Mouse (Mus musculus) left cerebral cortex, postnatal 4 days (tissue): ENCODE results near the gene Plgrkt. TPM values are rescaled to one million over a fixed set of nuclear protein-coding genes. Genes with fewer than 3 reads are reported as not detected.

Source experiments
- total RNA-seq, 2 experiments: library from RNA; stranded (reverse); gene quantifications; 2 replicates each; pipeline ENCODE4 v1.2.3; 2021

The Plgrkt gene
- total RNA-seq, 2 experiments from 2014 or later, result 47.4 to 49.6 TPM

Other genes starting within 250 kb of the Plgrkt start
- 10 to 100 TPM; 52.9 to 58.9 TPM for gene Jak2, start 115.6 kb downstream of the Plgrkt start, total RNA-seq
- gene Insl6, start 42.0 kb downstream of the Plgrkt start, total RNA-seq, result not detected
- gene Rln1, start 32.7 kb downstream of the Plgrkt start, total RNA-seq, result 1 to 10 TPM; 3.2 to 4.9 TPM
- 1 to 10 TPM; 1.3 to 1.5 TPM for gene Cd274, start 65 bp upstream of the Plgrkt start, total RNA-seq
- under 1 TPM in 1 of 2 experiments, not detected in 1; 0.28 TPM for gene Pdcd1lg2, start 43.5 kb upstream of the Plgrkt start, total RNA-seq
- gene Ric1, start 154.9 kb upstream of the Plgrkt start, total RNA-seq, result 10 to 100 TPM; 40.8 to 43.6 TPM